Mouse (Mus musculus) forebrain, embryonic 14.5 days (tissue): Measurements from ENCODE around the gene Tex9. TPM values are rescaled to one million over a fixed set of nuclear protein-coding genes. Genes with fewer than 3 reads are reported as not detected.

Experiments used
- ATAC-seq: fragments of 200-750 bp; cut with Nextera tagmentation; 2 replicates; pipeline ENCODE4 v1.8.0; 2017; ENCODE audit warnings: mild to moderate bottlenecking, moderate library complexity
- DNase-seq: peaks from one replicate; pipeline ENCODE4 v3.0.0-alpha.2; 2015; ENCODE audit warnings: low spot score
- H3K27ac ChIP-seq: fragments of 300-500 bp; sonication (generic); 2 replicates; pipeline ENCODE4 v1.5.1; 2014; ENCODE audit warnings: low read depth, mild to moderate bottlenecking, control low read depth, low read length, moderate library complexity
- H3K27me3 ChIP-seq: fragments of 300-500 bp; sonication (generic); replicated peaks from 2 replicates; pipeline ENCODE4 v1.6.1; 2014; ENCODE audit warnings: low read length, control low read depth, mixed read lengths; ENCODE audit not compliant: control insufficient read depth, insufficient read depth
- H3K36me3 ChIP-seq: fragments of 300-500 bp; sonication (generic); 2 replicates; pipeline ENCODE4 v1.6.1; 2014; ENCODE audit warnings: low read length, control low read depth; ENCODE audit not compliant: control insufficient read depth, insufficient read depth
- H3K4me1 ChIP-seq: fragments of 300-500 bp; sonication (generic); 2 replicates; pipeline ENCODE4 v1.6.1; 2014; ENCODE audit warnings: antibody characterized with exemption, low read length, control low read depth; ENCODE audit not compliant: control insufficient read depth, insufficient read depth
- H3K4me2 ChIP-seq: fragments of 300-500 bp; sonication (generic); 2 replicates; pipeline ENCODE4 v1.6.1; 2014; ENCODE audit warnings: mild to moderate bottlenecking, control low read depth, low read length
- H3K4me3 ChIP-seq: fragments of 300-500 bp; sonication (generic); 2 replicates; pipeline ENCODE4 v1.5.1; 2014; ENCODE audit warnings: low read depth, low read length, control low read depth
- H3K9ac ChIP-seq: fragments of 300-500 bp; sonication (generic); 2 replicates; pipeline ENCODE4 v1.6.1; 2014; ENCODE audit warnings: mild to moderate bottlenecking, low read length, control low read depth, moderate library complexity
- H3K9me3 ChIP-seq: fragments of 300-500 bp; sonication (generic); replicated peaks from 2 replicates; pipeline ENCODE4 v1.6.1; 2016; ENCODE audit warnings: low read length, control low read depth, mixed read lengths; ENCODE audit not compliant: control insufficient read depth
- WGBS: fragments of 180-500 bp; shearing (Covaris S2); extraction: QIAGEN DNeasy Blood & Tissue Kit; methylation state at CpG from one replicate; pipeline ENCODE4 v1.1.7; 2014; 5-methylcytosine and 5-hydroxymethylcytosine counted together
- polyA plus RNA-seq: library from polyadenylated mRNA; unstranded; fragments of >200 nt; fragmentation: Nextera tagmentation; extraction: Ambion mirVana; gene quantifications from 2 replicates; pipeline ENCODE4 v1.2.1, GENCODE M21; 2014

Tex9 gene
- polyA plus RNA-seq, 1 experiment from 2014 or later = 35.3 TPM

- 85% methylated on average over 2 of the region's 2 CpGs for WGBS
- Histone ChIP-seq H3K4me1 (0 out of 2 replicates have a peak, but pooled peaks cover 3% of the 10 kb centered on the region), H3K27ac (no peak overlapping the region), H3K4me2 (no peak overlapping the region), H3K9ac (no peak overlapping the region), H3K27me3 (no peaks in the 10 kb centered on the region), H3K4me3 (no peak overlapping the region), H3K9me3 (no peaks in the 10 kb centered on the region), H3K36me3 (no peaks in the 10 kb centered on the region)
- ATAC-seq = no peak
- no peak for DNase-seq
These were observed 1.5 kb upstream of the Tex9 start for GRCm38 (mm10) chr9:72493465-72493864.

- Histone ChIP-seq H3K4me3 (peak overlapping the region; percentile 70), H3K4me2 (peak overlapping the region; percentile 63), H3K27ac (peak overlapping the region; percentile 79), H3K36me3 (peaks cover 8% of the 10 kb centered on the region), H3K9ac (peak overlapping the region; percentile 74), H3K27me3 (no peaks in the 10 kb centered on the region), H3K9me3 (no peaks in the 10 kb centered on the region), H3K4me1 (0 out of 2 replicates have a peak, but pooled peaks cover 3% of the 10 kb centered on the region)
- under 1% methylated on average over 32 of the region's 32 CpGs for WGBS
- DNase-seq (peak; percentile 93), ATAC-seq (peak; percentile 98)
These were observed 336 bp downstream of the Tex9 start for GRCm38 (mm10) chr9:72491559-72492193.

DNA sequence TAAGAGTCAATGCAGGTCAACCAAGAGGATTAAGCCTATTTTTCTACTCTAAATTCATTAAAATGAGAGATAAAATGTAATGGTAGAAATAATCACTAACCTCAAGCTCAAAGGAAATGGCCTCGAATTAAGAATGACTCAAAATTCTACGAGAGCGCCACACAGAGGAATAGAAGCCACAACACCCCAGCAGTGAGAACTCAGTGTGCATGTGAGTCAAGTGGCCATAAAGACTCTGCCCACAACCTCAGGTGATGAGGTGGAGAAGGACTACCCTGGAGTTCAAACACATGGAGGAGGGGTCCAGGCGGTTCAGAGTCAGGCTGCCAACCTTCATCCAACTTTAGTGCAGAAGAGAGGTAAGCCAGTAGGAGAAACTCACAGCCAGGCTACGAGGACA lies 2.9 kb downstream of the Tex9 start:
- Histone ChIP-seq H3K9ac (no peak overlapping the region), H3K27ac (no peak overlapping the region), H3K27me3 (no peaks in the 10 kb centered on the region), H3K9me3 (no peaks in the 10 kb centered on the region), H3K4me1 (0 out of 2 replicates have a peak, but pooled peaks cover 3% of the 10 kb centered on the region), H3K4me2 (no peak overlapping the region), H3K4me3 (no peak overlapping the region), H3K36me3 (peaks cover 25% of the 10 kb centered on the region)
- no peak for DNase-seq
- 89% methylated on average over 5 of the region's 5 CpGs for WGBS
- ATAC-seq = no peak

GRCm38 (mm10) chr9:72488523-72488922 lies 3.5 kb downstream of the Tex9 start:
- Histone ChIP-seq H3K9ac (no peak overlapping the region), H3K4me2 (no peak overlapping the region), H3K36me3 (peaks cover 27% of the 10 kb centered on the region), H3K27me3 (no peaks in the 10 kb centered on the region), H3K4me3 (no peak overlapping the region), H3K4me1 (0 out of 2 replicates have a peak, but pooled peaks cover 3% of the 10 kb centered on the region), H3K27ac (no peak overlapping the region), H3K9me3 (no peaks in the 10 kb centered on the region)
- ATAC-seq = no peak
- DNase-seq = no peak

- Histone ChIP-seq H3K4me3 (no peak overlapping the region), H3K4me2 (no peak overlapping the region), H3K27ac (no peak overlapping the region), H3K9ac (no peak overlapping the region), H3K27me3 (no peaks in the 10 kb centered on the region), H3K9me3 (no peaks in the 10 kb centered on the region), H3K36me3 (peaks cover 63% of the 10 kb centered on the region), H3K4me1 (no peaks in the 10 kb centered on the region)
- WGBS = 93% methylated on average over 1 of the region's 1 CpGs
- ATAC-seq (no peak), DNase-seq (no peak)
These were observed 12.7 kb downstream of the Tex9 start for GRCm38 (mm10) chr9:72479276-72479675.

GRCm38 (mm10) chr9:72477306-72477705 lies 14.7 kb downstream of the Tex9 start:
- peaks cover 72% of the 10 kb centered on the region for H3K36me3 ChIP-seq
- H3K4me2 ChIP-seq = no peak overlapping the region
- no peaks in the 10 kb centered on the region for H3K4me1 ChIP-seq
- no peak overlapping the region for H3K27ac ChIP-seq
- no peak overlapping the region for H3K9ac ChIP-seq
- WGBS = 80% methylated on average over 6 of the region's 6 CpGs
- H3K4me3 ChIP-seq = no peak overlapping the region
- no peak for ATAC-seq
- no peaks in the 10 kb centered on the region for H3K27me3 ChIP-seq
- DNase-seq = no peak
- H3K9me3 ChIP-seq = no peaks in the 10 kb centered on the region

DNA sequence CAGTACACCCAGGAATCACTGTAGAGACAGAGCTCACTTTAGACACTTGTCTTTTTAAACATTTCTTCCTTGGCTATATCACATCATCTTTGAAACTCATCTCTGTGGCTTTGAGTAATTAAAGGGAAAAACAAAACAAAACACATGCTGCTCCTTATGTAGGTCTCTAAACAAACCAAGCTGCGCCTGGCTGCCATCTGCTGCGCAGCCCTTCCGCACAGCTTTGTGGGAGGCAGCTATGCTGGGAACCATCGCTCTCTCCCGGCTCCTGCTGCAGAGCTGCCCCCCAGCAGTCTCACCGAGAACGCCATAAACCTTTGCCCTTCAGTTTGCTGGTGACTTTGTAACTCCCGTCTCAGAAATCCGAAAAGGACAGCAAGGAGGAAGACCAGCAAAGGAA lies 16.5 kb downstream of the Tex9 start:
- Histone ChIP-seq H3K9ac (no peak overlapping the region), H3K27ac (no peak overlapping the region), H3K9me3 (no peaks in the 10 kb centered on the region), H3K4me2 (no peak overlapping the region), H3K36me3 (peaks cover 65% of the 10 kb centered on the region), H3K27me3 (no peaks in the 10 kb centered on the region), H3K4me3 (no peak overlapping the region), H3K4me1 (no peaks in the 10 kb centered on the region)
- 83% methylated on average over 9 of the region's 9 CpGs for WGBS
- ATAC-seq = no peak
- peak; percentile 53 for DNase-seq

DNA sequence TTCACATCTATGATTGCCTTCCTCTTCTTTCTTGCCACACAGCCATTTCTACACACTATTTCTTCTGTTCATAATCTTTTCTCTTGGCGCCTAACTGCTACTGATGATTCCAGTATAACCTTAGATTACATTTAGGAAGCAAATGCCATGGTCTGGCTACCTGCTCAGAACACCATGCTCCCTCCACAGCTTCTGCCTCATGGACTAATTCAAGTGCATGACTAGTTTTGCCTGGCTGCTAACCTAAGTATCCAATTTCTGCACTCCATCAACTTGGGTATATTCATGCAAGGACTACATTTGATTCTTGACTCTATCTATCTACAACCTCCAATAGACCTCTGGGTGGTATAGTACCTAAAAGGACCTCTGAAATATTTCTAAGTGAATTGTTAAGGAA lies 22.2 kb downstream of the Tex9 start:
- DNase-seq (no peak), ATAC-seq (no peak)
- Histone ChIP-seq H3K4me2 (no peak overlapping the region), H3K27me3 (no peaks in the 10 kb centered on the region), H3K9me3 (no peaks in the 10 kb centered on the region), H3K4me3 (no peak overlapping the region), H3K27ac (no peak overlapping the region), H3K36me3 (peaks cover 33% of the 10 kb centered on the region), H3K9ac (no peak overlapping the region), H3K4me1 (no peaks in the 10 kb centered on the region)
- WGBS = 100% methylated on average over 1 of the region's 1 CpGs

GRCm38 (mm10) chr9:72468616-72469015 lies 23.4 kb downstream of the Tex9 start:
- no peak for ATAC-seq
- H3K27me3 ChIP-seq = no peaks in the 10 kb centered on the region
- no peaks in the 10 kb centered on the region for H3K9me3 ChIP-seq
- no peaks in the 10 kb centered on the region for H3K4me1 ChIP-seq
- H3K4me2 ChIP-seq = no peak overlapping the region
- no peak overlapping the region for H3K4me3 ChIP-seq
- no peak for DNase-seq
- peaks cover 24% of the 10 kb centered on the region for H3K36me3 ChIP-seq
- no peak overlapping the region for H3K27ac ChIP-seq
- H3K9ac ChIP-seq = no peak overlapping the region
- 92% methylated on average over 10 of the region's 10 CpGs for WGBS
